Mouse (Mus musculus) myocyte (in vitro differentiated cells): Measurements from ENCODE around the gene Rad9b. TPM values are rescaled to one million over a fixed set of nuclear protein-coding genes. Genes with fewer than 3 reads are reported as not detected.

Source experiments
- H3K27me3 ChIP-seq: one replicate; pipeline ENCODE4 v1.6.1; 2011; ENCODE audit not compliant: control insufficient read depth, insufficient read depth, insufficient read length
- H3K36me3 ChIP-seq: one replicate; pipeline ENCODE4 v1.6.1; 2011; ENCODE audit not compliant: control insufficient read depth, insufficient read depth
- H3K4me2 ChIP-seq: one replicate; pipeline ENCODE4 v1.6.1; 2011; ENCODE audit warnings: low read depth, control low read depth
- H3K4me3 ChIP-seq: one replicate; pipeline ENCODE4 v1.5.1; 2011; ENCODE audit warnings: mild to moderate bottlenecking, control low read depth, moderate library complexity
- H3K79me2 ChIP-seq: one replicate; pipeline ENCODE4 v1.6.1; 2011; ENCODE audit not compliant: control insufficient read depth, insufficient read depth
- H3ac ChIP-seq: one replicate; pipeline ENCODE4 v1.6.1; 2011; ENCODE audit not compliant: control insufficient read depth, insufficient read length
- CEBPB ChIP-seq: IDR thresholded peaks from 2 replicates; pipeline ENCODE4 v1.6.1; 2011; ENCODE audit warnings: mild to moderate bottlenecking, moderate library complexity; ENCODE audit not compliant: poor library complexity, insufficient read depth, severe bottlenecking
- E2F4 ChIP-seq: IDR thresholded peaks from one replicate; pipeline ENCODE4 v1.6.1; 2011; ENCODE audit warnings: mild to moderate bottlenecking, control low read depth, moderate library complexity; ENCODE audit not compliant: insufficient read depth
- MAX ChIP-seq: IDR thresholded peaks from one replicate; pipeline ENCODE4 v1.6.1; 2011; ENCODE audit warnings: low read depth, mild to moderate bottlenecking, control low read depth
- MYOD1 ChIP-seq, 3 experiments: IDR thresholded peaks; one replicate each; pipeline ENCODE4 v1.6.1; 2011; ENCODE audit warnings: control low read depth in 2 of 3, low read depth in 2 of 3, mild to moderate bottlenecking in 2 of 3, moderate library complexity in 1 of 3; ENCODE audit not compliant: insufficient read length in 2 of 3, control insufficient read depth in 1 of 3
- MYOG ChIP-seq, 3 experiments: IDR thresholded peaks; one replicate each; pipeline ENCODE4 v1.6.1; 2011; ENCODE audit warnings: control low read depth in 2 of 3, low read depth in 2 of 3, mild to moderate bottlenecking in 2 of 3; ENCODE audit not compliant: insufficient read length in 2 of 3, control insufficient read depth in 1 of 3, insufficient read depth in 1 of 3
- POLR2A ChIP-seq: IDR thresholded peaks from one replicate; pipeline ENCODE4 v1.6.1; 2011; ENCODE audit warnings: low read depth, mild to moderate bottlenecking, control low read depth, moderate library complexity; ENCODE audit not compliant: insufficient read length
- POLR2AphosphoS2 ChIP-seq: IDR thresholded peaks from one replicate; pipeline ENCODE4 v1.6.1; 2011; ENCODE audit warnings: low read depth, control low read depth; ENCODE audit not compliant: insufficient read length
- REST ChIP-seq: IDR thresholded peaks from one replicate; pipeline ENCODE4 v1.6.1; 2011; ENCODE audit warnings: mild to moderate bottlenecking, control low read depth, moderate library complexity; ENCODE audit not compliant: insufficient read depth, insufficient read length
- SRF ChIP-seq: IDR thresholded peaks from one replicate; pipeline ENCODE4 v1.6.1; 2011; ENCODE audit warnings: low read depth; ENCODE audit not compliant: control insufficient read depth, insufficient read length
- TCF12 ChIP-seq: IDR thresholded peaks from one replicate; pipeline ENCODE4 v1.6.1; 2011; ENCODE audit warnings: mild to moderate bottlenecking, control low read depth; ENCODE audit not compliant: poor library complexity, insufficient read depth, severe bottlenecking
- TCF3 ChIP-seq: IDR thresholded peaks from one replicate; pipeline ENCODE4 v1.6.1; 2011; ENCODE audit warnings: low read depth, control low read depth; ENCODE audit not compliant: insufficient read length
- USF1 ChIP-seq: IDR thresholded peaks from one replicate; pipeline ENCODE4 v1.6.1; 2011; ENCODE audit warnings: low read depth, mild to moderate bottlenecking, control low read depth, moderate library complexity
- polyA plus RNA-seq: library from polyadenylated mRNA; unstranded; fragments of >200 nt; fragmentation: generic; extraction: Trizol; gene quantifications from one replicate; pipeline ENCODE4 v1.2.1, GENCODE M21; 2012; ENCODE audit warnings: missing spikeins

The Rad9b gene
- polyA plus RNA-seq, 1 experiment = 1.9 TPM

DNA sequence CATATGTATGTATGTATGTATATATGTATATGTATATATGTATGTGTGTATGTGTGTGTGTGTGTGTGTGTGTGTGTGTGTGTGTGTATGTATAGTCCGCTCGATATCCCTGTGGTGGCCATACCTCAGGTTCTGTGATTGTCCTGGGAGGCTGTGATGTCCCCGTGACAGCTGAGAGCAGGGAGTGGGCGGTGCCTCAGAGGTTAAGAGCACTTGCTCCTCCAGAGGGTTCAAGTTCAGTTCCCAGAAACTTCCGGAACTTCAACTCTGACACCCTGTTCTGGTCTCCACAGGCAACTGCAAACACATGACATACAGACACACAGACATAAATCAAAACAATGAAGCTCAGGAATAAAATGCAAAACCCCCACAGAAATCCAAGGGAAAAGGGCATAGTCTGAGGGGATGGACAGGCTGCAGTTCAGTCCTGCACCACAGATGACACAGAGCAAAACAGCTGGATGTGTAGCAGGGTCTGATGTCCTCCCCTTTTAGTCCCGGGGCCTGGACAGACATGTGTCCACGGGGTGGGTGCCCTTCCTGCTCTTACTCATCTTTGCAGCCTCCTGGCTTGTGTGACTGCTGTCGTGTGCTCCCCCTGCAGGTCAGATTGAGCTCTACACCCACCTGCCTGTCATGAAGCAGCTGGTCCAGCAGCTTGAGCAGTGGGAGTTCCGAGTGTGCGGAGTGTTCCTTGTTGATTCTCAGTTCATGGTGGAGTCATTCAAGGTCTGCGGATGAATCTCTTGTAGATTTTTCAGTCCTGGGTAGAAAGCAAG lies 25.5 kb upstream of the Rad9b start:
- Histone ChIP-seq H3K27me3 (no peaks in the 10 kb centered on the region), H3K79me2 (no peaks in the 10 kb centered on the region), H3K4me2 (peak overlapping the region; percentile 49), H3K4me3 (no peak overlapping the region), H3K36me3 (peaks cover 6% of the 10 kb centered on the region), H3ac (no peak overlapping the region)
- TF ChIP-seq MYOG (IDR thresholded peaks at IDR 0.05; ENCODE audit: control insufficient read depth in 1 of 3, insufficient read depth in 1 of 3, insufficient read length in 2 of 3, low read depth in 2 of 3) (peak in 2 of 3 experiments; percentile 13 to 66), TCF12 (no peak), USF1 (no peak), MYOD1 (IDR thresholded peaks at IDR 0.05; ENCODE audit: control insufficient read depth in 1 of 3, insufficient read length in 2 of 3, low read depth in 2 of 3) (peak in 2 of 3 experiments; percentile 34 to 69), CEBPB (no peak), POLR2AphosphoS2 (no peak), E2F4 (no peak), SRF (no peak), REST (no peak), POLR2A (no peak), TCF3 (no peak)

DNA sequence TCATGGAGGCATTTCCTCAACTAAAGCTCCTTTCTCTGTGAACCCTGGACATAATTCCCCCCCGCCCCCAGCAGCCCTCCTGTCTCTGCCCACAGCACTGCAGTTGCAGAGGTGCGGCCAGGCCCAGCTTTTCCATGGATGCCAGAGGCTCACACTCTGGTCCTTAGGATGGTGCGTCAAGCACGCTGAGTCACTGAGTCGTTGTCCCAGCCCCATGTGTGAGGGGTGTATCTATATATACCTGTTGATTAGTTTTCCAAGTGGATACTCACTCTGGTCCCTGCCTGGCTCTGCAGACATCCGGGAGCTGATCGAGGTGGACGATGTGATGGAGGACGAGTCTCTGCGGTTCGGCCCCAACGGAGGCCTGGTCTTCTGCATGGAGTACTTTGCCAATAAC lies 24.1 kb upstream of the Rad9b start:
- no peak overlapping the region for H3K4me2 ChIP-seq
- H3K36me3 ChIP-seq = peaks cover 7% of the 10 kb centered on the region

DNA sequence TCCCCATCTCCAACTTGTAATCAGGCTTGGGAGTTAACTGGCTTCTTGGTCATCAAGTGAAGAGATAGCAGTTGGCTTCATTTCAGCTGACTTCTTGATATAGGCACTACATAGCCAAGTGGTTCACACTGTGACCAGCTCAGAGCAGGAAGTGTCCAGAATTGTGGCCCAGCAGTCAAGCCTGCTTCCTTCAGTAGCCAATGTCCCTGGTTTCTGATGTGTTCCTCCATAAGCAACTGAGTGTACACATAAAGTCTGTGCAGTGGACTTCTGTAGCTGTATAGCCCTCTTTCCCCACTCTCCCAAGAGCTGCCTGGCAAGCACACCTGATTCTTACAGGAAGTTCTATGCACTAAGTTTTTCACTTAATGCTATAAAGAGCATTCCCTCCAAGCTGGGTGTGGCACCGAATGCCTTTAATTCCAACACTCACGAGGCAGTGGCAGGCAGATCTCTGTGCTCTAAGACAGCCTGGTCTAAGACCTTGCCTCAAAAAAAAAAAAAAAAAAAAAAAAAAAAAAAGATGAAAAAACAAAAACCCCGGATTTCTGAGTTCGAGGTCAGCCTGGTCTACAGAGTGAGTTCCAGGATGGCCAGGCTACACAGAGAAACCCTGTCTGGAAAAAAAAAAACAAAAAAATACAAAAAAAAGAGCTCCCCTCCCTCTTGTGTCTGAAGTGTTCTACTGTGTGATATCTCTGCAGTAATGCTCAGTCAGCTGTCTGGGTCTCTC lies 23.2 kb upstream of the Rad9b start:
- Histone ChIP-seq H3K27me3 (no peaks in the 10 kb centered on the region), H3K4me3 (no peak overlapping the region), H3K4me2 (no peak overlapping the region), H3ac (no peak overlapping the region), H3K36me3 (peaks cover 7% of the 10 kb centered on the region), H3K79me2 (peaks cover 6% of the 10 kb centered on the region)
- TF ChIP-seq MAX (no peak), TCF12 (no peak), REST (no peak), E2F4 (no peak), MYOG (IDR thresholded peaks at IDR 0.05; ENCODE audit: control insufficient read depth in 1 of 3, insufficient read depth in 1 of 3, insufficient read length in 2 of 3, low read depth in 2 of 3) (no peak), SRF (no peak), TCF3 (no peak), USF1 (no peak)

More for the DNA sequence above, 24.1 kb upstream of the Rad9b start:
- Histone ChIP-seq H3K79me2 (no peaks in the 10 kb centered on the region), H3K27me3 (no peaks in the 10 kb centered on the region), H3ac (no peak overlapping the region), H3K4me3 (no peak overlapping the region)
- TF ChIP-seq TCF3 = no peak
- TF ChIP-seq REST = no peak
- TF ChIP-seq CEBPB = no peak
- no peak for TF ChIP-seq MAX
- no peak for TF ChIP-seq E2F4
- TF ChIP-seq MYOG (IDR thresholded peaks at IDR 0.05; ENCODE audit: control insufficient read depth in 1 of 3, insufficient read depth in 1 of 3, insufficient read length in 2 of 3, low read depth in 2 of 3) = no peak
- TF ChIP-seq TCF12 = no peak
- TF ChIP-seq POLR2A = no peak
- TF ChIP-seq USF1 = no peak
- TF ChIP-seq SRF = no peak
- TF ChIP-seq POLR2AphosphoS2 = no peak
- TF ChIP-seq MYOD1 (IDR thresholded peaks at IDR 0.05; ENCODE audit: control insufficient read depth in 1 of 3, insufficient read length in 2 of 3, low read depth in 2 of 3) = no peak

GRCm38 (mm10) chr5:122372878-122373277 lies 18.8 kb upstream of the Rad9b start:
- TF ChIP-seq SRF (no peak), TCF3 (no peak), MYOD1 (IDR thresholded peaks at IDR 0.05; ENCODE audit: control insufficient read depth in 1 of 3, insufficient read length in 2 of 3, low read depth in 2 of 3) (no peak), USF1 (no peak), E2F4 (no peak), POLR2AphosphoS2 (no peak)
- Histone ChIP-seq H3ac (peak overlapping the region; percentile 79), H3K36me3 (peaks cover 20% of the 10 kb centered on the region), H3K79me2 (peaks cover 18% of the 10 kb centered on the region), H3K4me3 (peak overlapping the region; percentile 75), H3K4me2 (peak overlapping the region; percentile 96), H3K27me3 (no peaks in the 10 kb centered on the region)
